Mouse (Mus musculus) ES-E14 (cell line): ENCODE results near the gene Nrip3.

Experiments
- CHD2 ChIP-seq: IDR thresholded peaks from 2 replicates; pipeline ENCODE4 v1.6.1; 2014; ENCODE audit warnings: mild to moderate bottlenecking, low read depth, low read length, inconsistent platforms
- ZNF384 ChIP-seq: IDR thresholded peaks from 2 replicates; pipeline ENCODE4 v1.6.1; 2012; ENCODE audit warnings: low read depth, low read length, inconsistent platforms

DNA sequence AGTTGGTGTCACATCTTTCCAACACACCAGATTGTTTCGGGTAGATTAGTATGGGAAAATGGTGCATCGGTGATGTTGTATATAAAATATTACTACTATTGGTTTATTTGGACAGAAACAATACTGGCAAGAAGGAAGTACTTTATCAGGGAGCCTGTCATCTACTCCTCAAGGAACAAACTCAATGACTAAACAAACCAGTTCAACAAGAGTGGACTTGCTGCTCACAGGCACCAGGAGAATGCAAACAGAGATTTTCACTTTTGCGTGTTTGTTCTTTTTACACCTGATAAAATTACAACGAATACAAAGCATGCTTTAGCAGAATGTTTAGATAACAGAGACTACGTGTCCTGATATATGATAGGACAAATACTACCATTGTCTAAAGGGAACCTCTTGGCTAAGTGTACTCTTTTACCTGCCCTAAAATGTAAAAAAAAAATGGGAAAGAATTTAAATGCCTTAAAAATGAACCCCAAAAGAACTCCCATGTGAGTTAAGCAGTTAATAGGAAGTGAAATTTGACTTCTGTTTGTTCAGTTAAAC is 41.9 kb downstream of the Nrip3 start:
- TF ChIP-seq CHD2 (no peak), ZNF384 (no peak)
